Mouse (Mus musculus) heart, adult 2 months (tissue): ENCODE results near the gene Tnk2.

Experiments
- CTCF ChIP-seq: fragments of 200-600 bp; IDR thresholded peaks from 2 replicates; pipeline ENCODE4 v1.8.1; 2022; ENCODE audit warnings: antibody characterized with exemption, mild to moderate bottlenecking, moderate library complexity
- EP300 ChIP-seq: fragments of 200-500 bp; IDR thresholded peaks from 2 replicates; pipeline ENCODE4 v1.6.1; 2011; ENCODE audit warnings: low read depth, low read length, control low read depth; ENCODE audit not compliant: insufficient read depth

DNA sequence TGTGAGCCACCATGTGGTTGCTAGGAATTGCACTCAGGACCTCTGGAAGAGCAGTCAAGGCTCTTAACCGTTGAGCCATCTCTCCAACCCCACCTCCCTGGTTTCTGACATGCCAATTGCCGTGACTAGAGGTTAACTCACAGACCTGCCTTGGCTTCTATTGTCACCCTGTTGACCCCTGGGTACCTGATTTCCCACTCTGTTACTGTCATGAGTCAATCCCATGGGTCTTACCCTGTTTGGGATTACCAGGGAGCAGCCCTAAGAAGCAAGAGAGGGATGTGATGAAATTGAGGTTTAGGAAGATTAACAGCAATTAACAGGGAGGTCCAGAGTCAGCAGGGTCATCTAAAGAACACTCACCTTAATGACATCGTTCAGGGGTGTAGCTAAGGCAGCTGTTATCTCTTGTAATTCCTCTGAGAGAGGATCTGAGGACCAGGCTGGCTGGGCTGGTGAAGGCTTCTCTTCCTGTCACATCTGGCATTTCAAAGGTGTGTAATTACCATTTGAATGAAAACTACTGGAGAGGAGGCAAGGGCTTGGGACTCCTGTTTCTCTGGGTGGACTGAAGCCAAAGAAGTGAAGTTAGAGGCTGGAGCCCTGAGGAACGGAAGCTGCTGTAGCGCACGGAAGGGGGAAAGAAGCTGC, 6.7 kb upstream of the Tnk2 start:
- TF ChIP-seq EP300 (no peak), CTCF (no peak)
